Mouse (Mus musculus): Measurements from ENCODE around the gene Khdc3.
"Not testable (repeated sequence)": the region's sequence is repeated elsewhere in the genome, so short reads cannot be mapped to it uniquely, and the experiment has no call there.

Gene Khdc3

DNA sequence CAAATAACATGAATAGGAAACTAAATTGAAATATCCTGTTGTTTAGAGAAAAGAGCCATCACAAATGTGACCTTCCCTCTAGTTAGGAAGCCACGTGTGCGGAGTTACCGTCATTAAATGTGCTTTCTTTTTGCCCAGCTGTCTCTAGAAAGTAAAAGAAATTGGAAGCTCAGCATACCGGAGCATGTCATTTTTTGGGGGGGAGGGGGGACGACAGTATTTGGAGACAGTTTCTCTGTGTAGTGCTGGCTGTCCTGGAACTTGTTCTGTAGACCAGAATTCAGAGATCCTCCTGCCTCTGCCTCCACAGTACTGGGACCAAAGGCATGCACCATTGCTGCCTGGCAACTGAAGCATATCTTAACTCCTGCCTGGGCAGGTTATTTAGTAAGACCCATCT, at the start of gene Khdc3:
Khdc3 (plus strand) TSS at position 301 of the 400 bp plus-strand sequence.
- DNase-seq: no peak

DNA sequence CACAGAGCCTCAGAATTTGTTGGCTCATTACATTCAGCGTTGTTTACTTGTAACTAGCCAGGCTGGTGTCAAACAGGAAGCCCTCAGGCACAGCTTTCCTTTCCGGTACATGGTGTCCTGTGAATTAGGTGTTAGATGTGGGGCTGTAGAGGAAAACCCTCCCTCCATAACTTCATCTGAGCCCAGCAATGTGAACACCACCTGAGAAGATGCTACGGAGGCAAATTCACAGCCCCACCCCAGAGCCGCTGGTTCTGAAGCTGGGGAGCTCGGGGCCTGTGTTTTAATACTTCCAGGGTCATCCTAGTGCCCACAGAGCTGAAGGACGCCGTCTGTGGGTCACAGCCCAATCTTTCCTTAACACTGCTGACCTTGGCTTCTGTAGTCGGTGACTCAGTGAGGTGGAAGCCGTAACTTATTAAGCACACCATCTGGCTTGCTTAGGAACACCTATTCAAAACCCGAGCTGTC, 46.2 kb upstream of the Khdc3 start:
- DNase-seq: no peak

DNA sequence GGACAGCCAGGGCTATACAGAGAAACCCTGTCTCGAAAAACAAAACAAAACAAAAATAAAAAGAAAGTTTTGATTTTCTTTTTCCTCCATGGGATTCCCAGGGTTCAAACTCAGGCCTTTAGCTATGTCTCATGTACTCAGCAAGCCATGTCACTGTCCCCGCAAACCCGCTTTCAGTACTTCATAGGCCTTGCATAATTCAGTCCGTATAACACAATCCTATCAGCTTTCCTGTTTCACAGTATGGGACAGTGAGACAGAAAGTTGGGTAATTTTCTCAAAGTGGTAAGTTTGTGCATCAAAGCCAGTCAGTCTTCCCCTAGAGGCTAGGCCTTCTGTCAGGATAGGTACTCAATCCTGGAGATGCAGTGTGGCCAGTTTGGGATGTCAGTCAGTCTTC, 42.4 kb upstream of the Khdc3 start:
- DNase-seq: no peak

DNA sequence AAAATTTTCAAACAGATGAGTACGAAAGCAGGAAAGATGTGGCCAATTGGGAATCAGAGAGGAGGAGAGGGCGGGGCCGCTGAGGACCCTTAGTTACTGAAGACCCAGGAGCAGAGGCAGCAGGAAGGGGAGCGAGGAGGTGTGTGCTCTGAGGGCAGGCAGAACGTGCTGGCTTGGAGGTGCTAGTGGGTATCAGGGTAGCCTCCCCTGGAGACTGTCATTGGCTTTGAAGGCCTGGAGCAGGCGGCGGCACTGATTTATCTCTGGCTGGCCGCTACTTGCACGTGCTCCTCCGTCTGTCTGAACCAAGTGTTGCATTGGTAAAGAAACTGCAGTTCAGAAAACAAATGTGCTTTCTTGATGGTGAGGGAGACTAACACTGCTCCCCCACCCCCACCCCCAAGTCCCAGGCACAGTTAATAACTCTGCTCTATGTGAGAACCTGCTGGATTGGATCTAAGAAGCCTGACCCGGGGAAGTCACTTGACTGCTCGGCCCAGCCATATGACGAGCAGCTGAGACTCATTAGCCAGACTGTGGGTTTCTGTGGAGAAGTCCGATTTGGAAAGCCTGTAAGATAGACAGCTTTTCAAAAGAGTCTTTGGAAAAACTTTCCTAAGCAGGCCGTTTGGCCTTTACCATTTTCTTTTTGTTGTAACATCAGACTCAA, 37.9 kb upstream of the Khdc3 start:
- DNase-seq: no peak

DNA sequence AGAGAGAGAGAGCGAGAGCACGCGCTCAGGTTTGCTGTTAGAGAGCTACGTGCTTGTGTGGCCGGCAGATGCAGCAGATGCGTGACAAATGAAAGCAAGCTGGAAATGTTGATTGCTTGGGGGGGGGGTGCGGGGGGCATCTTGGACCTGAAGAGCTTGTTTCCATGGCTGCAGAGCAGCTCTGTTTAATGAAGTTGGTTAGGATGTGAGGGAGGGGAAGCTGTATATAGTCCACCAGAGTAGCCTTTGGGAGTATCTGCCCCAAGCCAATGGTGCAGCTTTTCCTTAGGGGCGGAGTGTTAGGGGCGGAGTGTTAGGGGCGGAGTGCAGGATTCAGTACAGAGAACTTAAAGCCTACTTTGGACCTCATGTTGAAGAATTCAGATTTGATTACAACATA, 34.5 kb upstream of the Khdc3 start:
- no peak for DNase-seq

DNA sequence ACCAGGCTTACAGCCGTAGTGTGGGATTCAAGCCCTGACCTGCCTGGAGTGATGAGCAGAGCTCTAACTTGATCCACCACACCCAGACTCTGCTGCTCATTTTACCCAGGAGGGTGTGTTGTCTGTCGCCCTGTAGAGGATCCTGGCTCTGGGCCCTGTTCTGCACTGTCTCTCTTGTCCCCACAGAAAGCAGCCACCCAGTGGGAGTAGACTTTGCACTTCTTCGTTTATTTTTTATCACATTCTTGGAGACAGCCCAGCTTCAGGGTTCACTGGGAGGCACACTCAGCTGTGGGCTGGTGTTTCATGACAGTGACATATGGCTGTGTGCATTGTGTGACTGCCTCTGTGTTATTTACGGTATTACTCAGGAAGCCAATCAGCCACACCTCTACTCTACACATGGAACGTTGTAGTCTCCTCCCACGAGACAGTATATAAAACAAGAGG, 33.4 kb upstream of the Khdc3 start:
- peak; percentile 79 for DNase-seq

DNA sequence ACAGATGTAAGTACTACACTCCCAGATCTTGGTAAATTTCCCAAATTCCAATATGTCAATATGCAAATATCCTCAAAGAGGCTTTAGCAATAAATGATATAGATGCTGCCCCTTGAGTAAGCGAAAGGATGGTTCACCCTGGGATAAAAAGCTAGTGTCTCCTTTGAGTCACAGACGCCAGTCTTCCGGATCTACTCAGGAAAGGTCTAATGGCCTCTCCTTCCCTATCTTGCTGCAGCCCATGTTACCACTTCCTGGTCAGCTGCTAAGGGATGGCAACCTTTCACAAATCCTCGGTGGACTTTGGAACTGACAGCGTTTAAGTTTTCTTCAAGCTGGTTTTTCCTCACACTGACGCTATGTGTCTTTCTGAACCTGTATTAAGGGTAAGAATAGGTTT, 32.9 kb upstream of the Khdc3 start:
- DNase-seq: no peak

DNA sequence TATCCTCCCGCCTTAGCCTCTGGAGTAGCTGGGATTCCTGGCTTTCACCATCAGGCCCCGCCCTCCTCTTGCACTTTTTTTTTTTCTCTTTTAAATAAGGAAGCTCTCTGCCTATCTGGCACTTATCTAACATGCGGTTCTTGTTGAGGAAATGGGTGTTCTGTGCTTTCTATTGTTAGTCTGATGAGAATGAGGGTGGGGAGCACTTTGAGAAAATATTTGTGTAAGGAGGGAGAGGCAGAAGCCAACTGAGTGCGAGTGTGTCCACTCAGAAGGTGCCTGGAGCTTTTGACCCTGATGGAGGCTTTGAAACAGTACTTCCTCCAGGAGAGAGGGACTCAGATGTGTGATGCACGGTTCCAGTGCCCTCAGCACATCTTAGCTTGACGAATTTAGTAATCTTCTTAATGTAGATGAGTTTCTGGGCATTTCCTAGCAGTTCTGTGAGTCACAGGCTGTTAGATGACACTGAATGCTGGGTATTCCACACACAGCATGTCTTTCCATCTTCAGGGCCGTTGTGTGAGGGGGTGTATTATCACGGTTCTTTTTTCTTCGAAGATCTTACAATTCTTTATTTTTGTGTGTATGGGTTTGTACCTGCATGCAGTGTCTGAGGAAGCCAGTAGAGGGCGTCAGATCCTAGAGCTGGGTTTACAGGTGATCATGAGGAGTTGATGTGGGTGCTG, 30.5 kb upstream of the Khdc3 start:
- DNase-seq: peak; percentile 33

DNA sequence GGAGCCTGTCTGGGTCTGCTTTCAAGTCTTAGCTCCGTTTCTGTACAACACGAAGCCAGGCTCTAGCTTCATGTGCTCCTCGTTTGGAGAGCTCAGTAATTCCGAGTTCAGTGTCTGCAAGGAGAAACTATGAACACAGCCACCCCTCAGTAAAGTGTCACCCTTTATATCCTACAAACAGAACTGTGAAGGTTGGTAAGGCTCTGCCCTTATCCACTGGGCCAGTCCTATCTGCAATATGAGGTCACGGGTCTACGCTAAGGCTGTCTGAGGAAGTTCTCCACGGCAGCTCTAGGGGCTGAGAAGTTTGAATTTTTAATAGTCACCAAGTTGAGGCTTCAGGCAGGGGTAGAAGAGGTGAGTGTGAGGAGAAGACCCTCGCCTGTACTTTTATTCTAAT, 29.2 kb upstream of the Khdc3 start:
- DNase-seq: no peak

DNA sequence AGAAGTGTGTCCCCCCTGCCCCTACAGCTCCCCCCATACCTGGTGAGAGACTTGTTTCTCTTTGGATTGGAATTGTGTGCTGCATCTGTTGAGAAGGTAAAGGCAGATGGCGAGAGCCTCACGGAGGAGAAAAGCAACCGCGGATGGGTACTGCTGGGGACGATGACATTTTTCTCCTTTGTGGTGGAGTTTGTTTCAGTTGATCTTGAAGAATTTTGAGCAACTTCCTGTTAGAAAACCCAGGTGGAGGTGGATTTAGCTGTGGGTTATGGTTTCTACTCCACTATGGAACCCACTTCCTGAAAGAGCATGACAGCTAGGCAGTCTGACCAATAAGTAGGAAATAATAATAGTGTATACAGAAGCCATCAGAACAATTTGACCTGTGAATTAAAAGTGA, 28.5 kb upstream of the Khdc3 start:
- DNase-seq: no peak

DNA sequence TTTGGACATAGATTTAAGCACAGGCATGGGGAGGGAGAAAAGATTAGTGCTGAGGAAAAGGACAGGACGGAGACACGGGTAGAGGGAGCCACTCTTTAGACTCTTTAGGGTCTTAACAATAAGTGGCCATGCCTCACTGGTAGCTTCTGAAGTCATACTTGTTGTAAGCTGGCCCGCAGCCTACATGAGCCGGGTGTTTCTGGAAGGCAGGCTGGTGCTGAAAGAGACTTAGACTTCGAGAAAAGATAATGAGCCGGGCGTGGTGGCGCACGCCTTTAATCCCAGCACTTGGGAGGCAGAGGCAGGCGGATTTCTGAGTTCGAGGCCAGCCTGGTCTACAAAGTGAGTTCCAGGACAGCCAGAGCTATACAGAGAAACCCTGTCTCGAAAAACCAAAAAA, 22.3 kb upstream of the Khdc3 start:
- DNase-seq: not testable (repeated sequence)

DNA sequence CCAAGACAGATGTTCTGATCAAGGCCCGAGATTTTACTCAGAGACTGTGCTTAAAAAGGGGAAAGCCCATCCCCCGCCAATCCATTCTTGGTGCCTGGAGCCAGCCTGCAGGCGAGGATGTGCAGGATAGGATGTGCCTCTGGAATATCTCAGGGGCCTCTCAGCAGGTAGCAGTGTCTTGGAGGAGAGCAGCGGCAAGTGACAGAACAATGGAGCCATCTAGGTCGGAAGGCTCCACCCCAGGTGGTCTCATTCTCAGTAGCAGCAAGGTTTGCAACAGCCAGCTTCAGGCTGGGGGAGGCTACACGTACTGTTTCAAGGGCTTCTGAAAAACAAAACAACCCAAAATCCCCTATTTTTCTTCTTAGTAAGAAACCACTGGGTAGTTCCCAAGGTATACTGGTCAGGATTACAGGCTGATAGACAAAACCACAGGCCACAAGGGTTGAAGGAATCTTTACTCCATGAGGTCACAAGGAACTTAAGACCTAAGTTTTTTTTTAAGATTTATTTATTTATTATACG, 21.8 kb upstream of the Khdc3 start:
- no peak for DNase-seq

DNA sequence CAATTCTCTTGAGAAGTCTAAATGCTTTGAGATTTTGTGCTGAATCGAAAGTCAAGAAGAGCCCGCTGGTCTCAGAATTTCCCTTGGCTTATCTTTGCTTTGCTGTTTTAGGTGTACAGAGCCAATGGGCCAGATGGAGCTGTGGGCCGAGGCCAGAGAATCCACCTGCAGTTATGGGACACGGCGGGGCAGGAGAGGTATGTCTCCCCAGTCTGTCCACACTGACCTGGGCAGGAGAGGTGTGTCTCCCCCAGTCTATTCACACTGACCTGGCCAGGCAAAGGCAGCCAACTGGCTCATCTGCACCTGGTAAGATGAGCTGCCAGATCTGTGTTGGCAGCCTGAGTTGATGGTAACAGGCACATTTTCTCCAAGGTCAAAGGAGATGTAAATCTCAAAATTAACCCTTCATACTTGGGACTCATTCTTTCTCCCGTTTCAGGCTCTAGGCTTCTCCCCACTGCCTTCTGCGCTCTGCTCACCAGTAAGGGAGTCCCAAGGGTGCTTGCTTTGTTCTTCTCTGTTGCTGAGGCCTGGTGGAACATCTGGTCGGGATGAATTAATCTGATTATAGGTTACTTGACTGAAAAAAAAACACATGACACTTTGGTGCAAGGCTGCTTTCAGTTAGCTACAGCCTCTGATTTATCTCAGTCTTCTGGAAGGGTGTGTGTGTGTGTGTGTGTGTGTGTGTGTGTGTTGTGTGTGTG, 19.2 kb upstream of the Khdc3 start:
- no peak for DNase-seq

DNA sequence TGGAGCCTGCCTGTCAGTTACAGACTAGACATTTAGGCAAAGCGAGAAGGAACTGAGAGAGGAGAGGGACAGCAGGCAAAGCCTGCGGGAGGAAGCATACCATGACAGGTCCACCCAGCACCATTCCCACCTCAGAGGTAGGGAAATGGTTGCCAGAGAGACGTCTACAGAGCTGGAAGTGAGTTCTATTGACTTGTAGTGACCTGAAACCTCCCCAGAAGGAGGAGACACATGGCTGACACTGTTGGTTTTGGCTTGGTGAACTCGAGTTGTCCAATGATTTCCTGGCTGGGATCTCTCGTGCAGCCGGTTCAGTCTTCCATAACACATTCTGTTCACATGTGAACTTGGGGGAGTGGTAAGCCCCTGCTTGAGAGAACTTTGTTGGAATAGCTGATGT, 17.7 kb upstream of the Khdc3 start:
- DNase-seq: no peak

DNA sequence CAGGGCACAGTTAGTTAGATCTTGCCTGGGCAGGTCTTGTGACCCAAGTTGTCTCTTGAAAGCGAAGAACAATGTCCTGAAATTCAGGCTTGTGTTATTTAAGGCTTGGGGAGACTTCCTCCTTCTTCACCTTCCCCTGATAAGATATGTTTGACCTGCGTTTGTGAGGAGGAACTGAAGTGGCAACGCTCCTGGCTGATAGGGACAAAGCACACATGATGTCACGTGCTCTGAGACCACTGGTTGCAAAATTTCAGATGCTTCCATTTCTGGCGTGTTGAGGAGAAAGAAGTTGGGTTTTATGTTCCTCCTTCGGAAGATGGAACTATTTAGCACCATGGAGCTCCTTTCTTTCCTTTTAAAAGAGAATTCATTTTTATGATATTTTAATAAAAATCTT, 15.8 kb upstream of the Khdc3 start:
- no peak for DNase-seq

DNA sequence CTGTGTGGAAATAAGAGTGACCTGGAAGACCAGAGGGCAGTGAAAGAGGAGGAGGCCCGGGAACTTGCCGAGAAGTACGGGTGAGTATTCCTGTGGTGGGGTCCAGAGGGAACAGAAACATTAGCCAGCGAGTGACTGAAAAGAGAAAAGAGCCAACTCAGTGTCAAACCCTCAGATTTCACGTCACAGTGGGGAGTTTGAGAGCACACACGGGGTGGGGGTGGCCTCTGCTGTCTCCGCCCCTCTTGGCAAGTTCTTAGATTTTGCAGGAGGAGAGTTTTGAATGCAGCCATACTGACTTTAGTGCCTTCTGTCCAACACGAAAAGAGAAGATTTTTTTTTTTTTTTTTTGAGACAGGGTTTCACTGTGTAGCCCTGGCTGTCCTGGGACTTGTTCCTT, 14.5 kb upstream of the Khdc3 start:
- DNase-seq: no peak

DNA sequence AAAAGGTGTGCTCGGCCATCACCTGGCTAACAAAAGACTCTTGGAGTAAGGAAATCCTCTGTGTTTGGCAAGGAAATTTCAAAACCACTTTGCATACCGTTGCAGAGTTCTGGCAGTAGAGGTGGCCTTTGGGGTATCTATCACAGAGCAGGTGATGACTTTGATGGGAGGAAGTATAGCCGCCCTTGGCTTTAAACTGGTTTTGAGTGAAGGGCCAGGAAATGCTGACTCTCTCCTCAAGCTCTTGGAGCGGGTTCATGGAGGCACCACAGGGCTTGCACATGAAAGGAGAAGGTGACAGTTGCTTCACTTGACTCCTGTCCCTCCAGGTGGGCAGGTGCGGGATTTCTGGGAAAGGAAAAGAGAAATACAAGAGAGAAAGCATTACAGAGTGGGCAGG, 14.1 kb upstream of the Khdc3 start:
- no peak for DNase-seq

DNA sequence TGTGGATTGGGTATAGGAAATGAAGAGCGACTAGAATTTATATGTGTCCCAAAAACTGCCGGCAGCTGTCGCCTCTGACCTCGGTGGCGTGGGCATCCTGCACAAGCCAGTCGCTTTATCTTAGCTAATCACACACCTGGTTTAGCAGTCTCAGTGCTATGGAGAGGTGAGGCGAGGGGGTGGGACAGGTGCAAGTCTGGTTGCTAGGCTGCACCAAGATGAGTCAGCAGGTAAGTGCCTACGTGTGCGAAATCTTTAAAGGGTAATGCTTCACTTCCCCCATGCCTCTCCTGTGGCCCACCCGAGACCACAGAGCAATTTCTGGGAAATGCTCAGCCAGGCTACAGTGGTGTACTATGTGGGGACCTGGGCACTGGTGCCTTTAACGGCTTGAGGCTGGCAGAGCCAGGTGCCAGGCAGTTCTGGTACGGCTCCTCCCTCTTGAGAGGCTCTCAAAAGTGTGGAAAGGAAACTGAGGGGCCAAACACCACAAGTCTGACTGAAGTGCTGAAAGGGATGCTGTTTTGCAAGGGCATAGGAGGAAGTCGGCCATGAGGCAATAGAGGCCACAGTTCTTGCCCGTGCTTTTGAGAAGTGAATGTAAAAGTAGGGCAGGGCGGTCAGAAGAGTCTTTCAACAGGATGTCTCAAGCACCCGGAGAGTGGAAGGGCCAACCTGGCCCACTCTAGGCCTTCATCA, 12.3 kb upstream of the Khdc3 start:
- DNase-seq: no peak

DNA sequence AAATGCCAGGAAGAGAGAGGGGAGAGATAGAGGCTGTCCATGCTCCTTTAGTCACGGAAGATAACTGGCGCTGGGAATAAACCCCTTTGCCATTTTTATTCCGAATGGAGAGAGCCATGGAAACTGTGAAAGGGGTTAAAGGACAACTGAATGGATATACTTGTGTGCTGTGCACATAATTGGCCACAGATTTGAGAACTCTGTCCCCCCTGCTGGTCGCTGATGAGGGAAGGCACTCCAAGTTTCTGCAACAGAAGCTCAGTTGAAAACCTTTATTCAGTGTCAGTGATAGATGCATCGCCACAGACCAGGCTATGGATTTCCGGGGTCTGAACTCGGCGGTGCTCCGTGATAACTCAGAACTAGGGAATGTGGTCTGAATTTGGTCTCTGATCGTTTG, 11.5 kb upstream of the Khdc3 start:
- no peak for DNase-seq

DNA sequence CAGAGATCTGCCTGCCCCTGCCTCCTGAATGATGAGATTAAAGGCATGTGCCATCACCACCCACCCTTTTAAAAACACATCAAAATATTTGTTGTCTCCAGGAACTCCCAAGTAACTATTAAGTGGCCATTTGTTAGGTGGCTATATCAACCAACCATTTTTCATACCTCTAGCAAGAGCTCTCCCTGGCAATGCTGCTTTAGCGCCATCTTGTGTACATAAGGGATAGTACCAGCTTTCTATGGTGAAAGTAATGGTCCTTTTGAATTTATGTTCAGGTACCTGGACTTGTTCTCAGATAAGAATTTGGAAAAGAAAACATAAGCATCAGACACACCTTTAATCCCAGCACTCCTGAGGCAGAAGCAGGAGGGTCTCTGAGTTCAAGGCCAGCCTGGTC, 9.9 kb upstream of the Khdc3 start:
- peak; percentile 43 for DNase-seq

DNA sequence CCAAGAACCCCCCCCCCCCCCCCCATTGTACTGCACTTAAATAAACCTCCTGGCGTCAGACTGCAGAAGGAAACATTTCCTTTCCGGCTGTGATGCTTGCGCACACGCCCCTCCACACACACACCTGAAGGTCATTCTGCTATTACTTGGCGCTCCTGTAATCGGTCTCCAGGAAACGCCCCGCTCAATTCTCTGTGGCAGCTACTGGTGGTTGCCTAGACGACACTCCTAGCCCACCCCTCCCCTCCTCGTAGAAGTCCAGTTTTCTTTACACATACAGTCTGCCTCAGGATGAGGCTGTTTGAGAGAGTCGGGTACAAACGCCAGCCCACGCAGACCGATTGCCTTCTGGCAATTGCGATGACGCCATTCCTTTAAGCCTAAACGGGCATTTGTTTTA, 7.1 kb upstream of the Khdc3 start:
- no peak for DNase-seq

DNA sequence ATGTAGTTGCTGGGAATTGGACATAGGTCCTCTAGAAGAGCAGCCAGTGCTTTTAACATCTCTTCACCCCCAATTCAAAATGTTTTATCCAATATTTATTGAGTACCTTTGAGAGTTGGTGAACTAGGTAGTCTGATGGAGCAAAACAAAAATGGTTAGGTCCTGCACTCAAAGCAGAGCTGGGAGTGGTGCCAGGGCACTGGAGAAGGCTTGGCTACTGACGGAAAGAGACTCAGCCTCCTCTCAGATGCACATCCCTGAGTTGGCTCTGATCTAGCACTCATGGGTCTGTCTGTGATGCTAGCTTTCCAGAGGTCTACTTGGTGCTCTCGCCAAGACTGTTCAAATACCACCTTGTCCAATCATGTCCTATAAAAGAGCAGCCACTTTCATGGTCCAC, 3.7 kb upstream of the Khdc3 start:
- no peak for DNase-seq

DNA sequence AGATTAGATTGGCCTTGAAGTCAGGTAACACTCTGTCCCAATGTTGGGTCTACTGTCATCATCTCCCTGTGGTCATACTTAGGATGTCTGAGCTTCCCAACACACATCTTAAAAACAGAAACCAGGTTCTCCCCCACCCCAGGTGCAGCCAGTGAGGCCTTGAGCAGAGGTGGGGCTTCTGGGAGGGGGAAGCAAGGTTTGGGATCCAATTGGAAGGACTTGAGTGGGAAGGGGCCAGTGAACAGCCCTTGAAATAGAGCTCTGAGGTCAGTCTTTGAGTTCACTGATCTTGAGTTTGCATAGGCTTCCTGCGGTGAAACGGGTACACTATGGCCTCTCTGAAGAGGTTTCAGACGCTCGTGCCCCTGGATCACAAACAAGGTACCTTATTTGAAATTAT, 545 bp downstream of the Khdc3 start, which contains the start of gene Gm20509:
Gm20509 (plus strand) TSS at position 290 of the 400 bp plus-strand sequence.
- DNase-seq: no peak

Measured in right cerebral cortex, adult 18-20 months (tissue).